Mouse (Mus musculus): ENCODE measurements at regions not wholly inside any gene's neighbourhood (a gene's known extent, or its start where the extent isn't known, plus 50 kb on each side); places are given as distances from the start of the nearest gene placed in this dataset.

DNA sequence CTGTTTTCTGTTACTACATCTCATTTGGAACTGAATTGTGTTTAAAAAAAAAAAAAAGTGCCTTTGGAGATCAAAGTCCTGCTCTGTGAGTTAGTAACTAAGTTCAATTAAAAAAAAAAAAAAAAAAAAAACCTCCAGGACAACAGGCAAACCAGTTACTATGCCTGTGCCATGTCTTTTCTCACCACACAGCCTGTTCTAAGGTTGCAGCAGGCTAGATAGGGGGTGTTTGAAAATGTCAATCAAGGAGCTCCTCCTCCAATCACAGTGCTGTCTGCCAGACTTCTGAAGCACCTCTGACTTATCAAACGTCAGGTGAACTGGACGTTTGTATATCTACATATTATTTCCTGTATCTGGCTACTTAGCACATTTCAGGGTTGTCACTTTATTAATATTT lies 427.9 kb upstream of the Adamts16 start:
- Histone ChIP-seq H3K27me3 (ENCODE audit: control insufficient read depth, insufficient read depth, low read length) (no peaks in the 10 kb centered on the region), H3K4me1 (ENCODE audit: control insufficient read depth, insufficient read depth, low read length) (no peaks in the 10 kb centered on the region), H3K4me3 (replicated peaks; ENCODE audit: insufficient read depth, low read depth, low read length) (no peak overlapping the region), H3K27ac (ENCODE audit: insufficient read depth, low read length) (no peak overlapping the region)
- DNase-seq = no peak
- TF ChIP-seq POLR2A (IDR thresholded peaks at IDR 0.05; ENCODE audit: borderline replicate concordance, insufficient read depth, low read length) = no peak
- TF ChIP-seq CTCF (IDR thresholded peaks at IDR 0.05; ENCODE audit: borderline replicate concordance, insufficient read depth, low read depth, low read length) = no peak
- WGBS = 78% methylated on average over 2 of the region's 2 CpGs

DNA sequence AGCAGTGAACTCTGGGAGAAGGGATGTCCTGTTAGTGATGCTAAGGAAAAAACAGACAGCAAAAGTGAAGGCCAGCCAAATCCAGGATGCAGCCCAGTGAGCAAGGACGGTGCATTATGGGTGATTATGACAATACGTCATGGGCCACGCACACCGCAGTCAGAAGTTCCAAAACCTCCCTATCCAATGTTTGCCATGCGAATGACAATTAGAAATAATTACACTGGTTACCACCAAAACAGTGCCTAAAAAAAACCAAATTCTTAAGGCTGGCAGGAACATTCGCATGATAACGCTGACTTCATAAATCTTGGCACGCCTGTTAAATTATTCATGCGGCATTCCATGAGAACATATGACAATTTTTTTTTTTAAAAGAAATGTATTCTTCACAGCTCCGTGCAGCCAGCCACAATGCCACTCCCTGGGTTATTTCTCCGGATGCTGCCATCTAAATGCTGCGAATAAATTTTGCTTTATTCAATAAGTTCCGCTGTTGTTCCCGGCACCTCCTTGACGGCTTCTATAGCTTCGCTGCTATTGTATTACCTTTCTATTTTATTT lies 421.8 kb upstream of the Adamts16 start:
- H3K27ac ChIP-seq (ENCODE audit: insufficient read depth, low read length) = no peak overlapping the region
- no peaks in the 10 kb centered on the region for H3K4me1 ChIP-seq (ENCODE audit: control insufficient read depth, insufficient read depth, low read length)
- no peak for TF ChIP-seq POLR2A (IDR thresholded peaks at IDR 0.05; ENCODE audit: borderline replicate concordance, insufficient read depth, low read length)
- H3K4me3 ChIP-seq (replicated peaks; ENCODE audit: insufficient read depth, low read depth, low read length) = no peak overlapping the region
- DNase-seq = no peak
- WGBS = 13% methylated on average over 16 of the region's 16 CpGs
- no peaks in the 10 kb centered on the region for H3K27me3 ChIP-seq (ENCODE audit: control insufficient read depth, insufficient read depth, low read length)

GRCm38 (mm10) chr13:71262575-71263295 lies 421.1 kb upstream of the Adamts16 start:
- no peak for DNase-seq
- H3K4me1 ChIP-seq (ENCODE audit: control insufficient read depth, insufficient read depth, low read length) = no peaks in the 10 kb centered on the region
- H3K27ac ChIP-seq (ENCODE audit: insufficient read depth, low read length) = no peak overlapping the region
- H3K4me3 ChIP-seq (replicated peaks; ENCODE audit: insufficient read depth, low read depth, low read length) = no peak overlapping the region
- 79% methylated on average over 10 of the region's 10 CpGs for WGBS
- TF ChIP-seq POLR2A (IDR thresholded peaks at IDR 0.05; ENCODE audit: borderline replicate concordance, insufficient read depth, low read length) = no peak
- no peak for TF ChIP-seq CTCF (IDR thresholded peaks at IDR 0.05; ENCODE audit: borderline replicate concordance, insufficient read depth, low read depth, low read length)
- H3K27me3 ChIP-seq (ENCODE audit: control insufficient read depth, insufficient read depth, low read length) = no peaks in the 10 kb centered on the region

GRCm38 (mm10) chr13:71254016-71254415 lies 412.4 kb upstream of the Adamts16 start:
- TF ChIP-seq CTCF (IDR thresholded peaks at IDR 0.05; ENCODE audit: borderline replicate concordance, insufficient read depth, low read depth, low read length) = no peak
- TF ChIP-seq POLR2A (IDR thresholded peaks at IDR 0.05; ENCODE audit: borderline replicate concordance, insufficient read depth, low read length) = no peak
- no peak for DNase-seq
- H3K27me3 ChIP-seq (ENCODE audit: control insufficient read depth, insufficient read depth, low read length) = no peaks in the 10 kb centered on the region
- H3K27ac ChIP-seq (ENCODE audit: insufficient read depth, low read length) = no peak overlapping the region
- no peak overlapping the region for H3K4me3 ChIP-seq (replicated peaks; ENCODE audit: insufficient read depth, low read depth, low read length)
- 95% methylated on average over 2 of the region's 2 CpGs for WGBS
- H3K4me1 ChIP-seq (ENCODE audit: control insufficient read depth, insufficient read depth, low read length) = no peaks in the 10 kb centered on the region

DNA sequence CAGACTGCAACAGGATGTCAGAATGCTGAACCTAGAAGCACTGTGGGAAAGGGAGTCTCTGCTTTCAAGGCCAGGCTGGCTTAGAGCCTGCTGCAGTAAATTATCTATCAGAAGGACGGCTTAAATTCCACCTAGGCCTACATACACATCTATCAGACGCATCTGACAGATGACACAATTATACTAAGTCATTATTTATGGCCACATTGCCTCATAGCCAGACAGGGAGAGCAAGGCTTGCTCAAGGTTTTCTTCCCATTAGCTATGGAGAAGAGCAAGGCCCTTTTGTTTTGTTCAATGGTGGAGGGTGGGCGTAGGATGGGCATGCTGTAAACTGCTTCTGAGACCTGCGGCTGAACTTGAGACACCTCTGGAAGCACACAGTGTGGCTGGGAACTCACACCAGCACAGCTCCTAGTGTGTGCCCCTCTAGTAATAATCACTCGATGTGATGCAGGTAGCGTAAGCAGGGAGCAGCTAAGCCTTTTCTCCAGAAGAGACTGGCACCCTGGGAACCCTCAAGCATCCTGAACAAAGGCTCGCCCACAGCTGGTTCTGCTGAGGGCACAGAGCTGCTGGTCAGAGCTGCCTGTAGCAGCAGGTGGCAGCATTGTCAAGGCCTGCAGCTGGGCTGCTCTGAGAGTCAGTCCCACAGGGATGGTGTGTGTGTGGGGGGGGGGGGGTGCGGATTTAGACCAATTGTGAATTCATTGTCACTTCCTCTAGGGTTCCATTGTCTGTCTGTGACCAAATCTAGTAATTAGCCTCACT lies 406.8 kb upstream of the Adamts16 start:
- 48% methylated on average over 8 of the region's 8 CpGs for WGBS
- no peak for TF ChIP-seq POLR2A (IDR thresholded peaks at IDR 0.05; ENCODE audit: borderline replicate concordance, insufficient read depth, low read length)
- TF ChIP-seq CTCF (IDR thresholded peaks at IDR 0.05; ENCODE audit: borderline replicate concordance, insufficient read depth, low read depth, low read length) = no peak

GRCm38 (mm10) chr13:71247241-71247640 lies 405.6 kb upstream of the Adamts16 start:
- DNase-seq = no peak
- TF ChIP-seq CTCF (IDR thresholded peaks at IDR 0.05; ENCODE audit: borderline replicate concordance, insufficient read depth, low read depth, low read length) (no peak), POLR2A (IDR thresholded peaks at IDR 0.05; ENCODE audit: borderline replicate concordance, insufficient read depth, low read length) (no peak)
- Histone ChIP-seq H3K4me1 (ENCODE audit: control insufficient read depth, insufficient read depth, low read length) (no peaks in the 10 kb centered on the region), H3K4me3 (replicated peaks; ENCODE audit: insufficient read depth, low read depth, low read length) (no peak overlapping the region), H3K27ac (ENCODE audit: insufficient read depth, low read length) (no peak overlapping the region), H3K27me3 (ENCODE audit: control insufficient read depth, insufficient read depth, low read length) (no peaks in the 10 kb centered on the region)

More for the DNA sequence above, 406.8 kb upstream of the Adamts16 start:
- H3K4me3 ChIP-seq (replicated peaks; ENCODE audit: insufficient read depth, low read depth, low read length) = no peak overlapping the region
- no peak for DNase-seq
- H3K4me1 ChIP-seq (ENCODE audit: control insufficient read depth, insufficient read depth, low read length) = no peaks in the 10 kb centered on the region
- H3K27ac ChIP-seq (ENCODE audit: insufficient read depth, low read length) = no peak overlapping the region
- H3K27me3 ChIP-seq (ENCODE audit: control insufficient read depth, insufficient read depth, low read length) = no peaks in the 10 kb centered on the region

DNA sequence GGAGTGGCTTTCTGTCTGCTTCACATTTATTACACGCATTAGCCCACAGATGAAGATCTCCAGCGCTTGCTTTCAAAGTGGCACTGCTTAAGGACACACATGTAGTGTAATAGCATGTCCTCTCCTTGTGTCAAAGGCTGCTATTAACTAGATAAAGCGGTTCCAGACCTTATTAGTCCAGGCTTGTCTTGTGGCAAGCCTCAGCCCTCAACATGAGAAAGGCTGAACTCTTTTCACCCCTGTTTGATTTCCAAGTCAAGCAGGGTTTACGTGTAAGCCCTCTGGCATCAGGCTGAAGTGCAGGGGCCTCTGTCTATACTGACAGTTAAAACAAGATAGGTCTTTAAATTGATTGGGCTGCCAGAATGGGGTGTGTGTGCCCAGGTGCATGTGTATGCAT lies 403.7 kb upstream of the Adamts16 start:
- H3K27me3 ChIP-seq (ENCODE audit: control insufficient read depth, insufficient read depth, low read length) = no peaks in the 10 kb centered on the region
- no peak for DNase-seq
- no peaks in the 10 kb centered on the region for H3K4me1 ChIP-seq (ENCODE audit: control insufficient read depth, insufficient read depth, low read length)
- no peak overlapping the region for H3K4me3 ChIP-seq (replicated peaks; ENCODE audit: insufficient read depth, low read depth, low read length)
- 77% methylated on average over 4 of the region's 4 CpGs for WGBS
- TF ChIP-seq POLR2A (IDR thresholded peaks at IDR 0.05; ENCODE audit: borderline replicate concordance, insufficient read depth, low read length) (no peak), CTCF (IDR thresholded peaks at IDR 0.05; ENCODE audit: borderline replicate concordance, insufficient read depth, low read depth, low read length) (no peak)
- H3K27ac ChIP-seq (ENCODE audit: insufficient read depth, low read length) = no peak overlapping the region

- 47% methylated on average over 4 of the region's 4 CpGs for WGBS
- Histone ChIP-seq H3K4me1 (ENCODE audit: control insufficient read depth, insufficient read depth, low read length) (no peaks in the 10 kb centered on the region), H3K4me3 (replicated peaks; ENCODE audit: insufficient read depth, low read depth, low read length) (no peak overlapping the region), H3K27ac (ENCODE audit: insufficient read depth, low read length) (no peak overlapping the region), H3K27me3 (ENCODE audit: control insufficient read depth, insufficient read depth, low read length) (no peaks in the 10 kb centered on the region)
- DNase-seq = no peak
- TF ChIP-seq CTCF (IDR thresholded peaks at IDR 0.05; ENCODE audit: borderline replicate concordance, insufficient read depth, low read depth, low read length) = no peak
- no peak for TF ChIP-seq POLR2A (IDR thresholded peaks at IDR 0.05; ENCODE audit: borderline replicate concordance, insufficient read depth, low read length)
These were observed 398.2 kb upstream of the Adamts16 start for GRCm38 (mm10) chr13:71239782-71240181.
